Mouse (Mus musculus): ENCODE measurements around the gene Dexi. TPM values are rescaled to one million over a fixed set of nuclear protein-coding genes. Genes with fewer than 3 reads are reported as not detected.

Gene Dexi
- polyA plus RNA-seq, 1 experiment from 2014 or later: 25.6 TPM

DNA sequence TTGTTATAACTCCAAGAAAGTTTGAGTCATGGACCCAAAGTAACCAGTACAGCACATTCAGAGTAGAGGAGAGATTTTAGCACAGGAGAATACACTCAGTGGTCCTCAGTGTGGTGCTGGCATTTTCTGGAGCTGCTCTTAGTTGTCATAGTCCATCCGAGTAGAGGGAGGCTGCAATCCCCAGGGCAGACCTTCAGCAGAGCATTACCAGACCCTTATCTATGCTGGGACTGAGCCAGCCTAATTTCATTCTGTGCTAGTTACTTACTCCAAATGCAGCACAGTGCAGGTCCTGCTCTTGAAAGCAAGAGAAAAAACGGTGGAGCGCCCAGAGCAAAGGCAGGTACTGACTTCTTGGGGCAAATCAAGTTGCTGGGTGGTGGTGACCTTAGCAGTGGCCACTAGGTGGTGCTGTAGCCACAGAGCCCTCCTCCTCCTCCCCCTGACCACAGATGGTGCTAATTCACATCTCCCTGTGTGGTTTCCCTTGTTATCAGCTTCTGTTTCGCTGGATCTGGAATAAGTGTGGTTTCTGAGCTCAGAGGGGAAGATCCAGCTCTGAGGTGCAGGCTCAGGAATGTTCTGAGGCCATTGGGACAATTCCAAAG lies 22.5 kb upstream of the Dexi start:
- H3K4me2 ChIP-seq: no peak overlapping the region
- H3K27me3 ChIP-seq: no peaks in the 10 kb centered on the region
- peaks cover 16% of the 10 kb centered on the region; the same call in 1 of the 2 replicates for H3K36me3 ChIP-seq
- no peak for ATAC-seq (ENCODE audit: borderline replicate concordance, extremely low read depth, low FRiP score, low TSS enrichment)
- no peak overlapping the region for H3K9ac ChIP-seq
- no peaks in the 10 kb centered on the region for H3K9me3 ChIP-seq
- no peak overlapping the region for H3K4me3 ChIP-seq
- H3K4me1 ChIP-seq: no peaks in the 10 kb centered on the region
- WGBS: 27% methylated on average over 4 of the region's 4 CpGs
- H3K27ac ChIP-seq: no peak overlapping the region

DNA sequence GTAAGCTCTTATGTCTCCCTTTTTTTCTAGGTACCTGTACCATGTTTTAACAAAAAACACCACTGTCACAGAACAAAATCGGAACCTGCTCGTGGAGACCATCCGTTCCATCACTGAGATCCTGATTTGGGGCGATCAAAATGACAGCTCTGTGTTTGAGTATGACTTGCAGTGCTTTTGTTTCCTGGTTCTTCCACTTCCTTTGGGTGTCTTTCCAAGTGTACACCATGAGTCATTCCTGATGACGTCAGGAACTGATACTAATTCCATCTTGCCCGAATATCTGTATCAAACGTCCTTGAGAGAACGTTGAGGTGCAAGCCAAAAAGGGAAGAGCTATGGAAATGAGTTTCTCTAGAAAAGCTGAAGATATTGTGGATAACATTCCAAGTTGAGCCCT lies 17.1 kb upstream of the Dexi start:
- Histone ChIP-seq H3K4me1 (no peaks in the 10 kb centered on the region), H3K4me2 (no peak overlapping the region), H3K4me3 (no peak overlapping the region), H3K9me3 (no peaks in the 10 kb centered on the region), H3K27ac (no peak overlapping the region), H3K9ac (no peak overlapping the region), H3K27me3 (no peaks in the 10 kb centered on the region), H3K36me3 (peaks cover 4% of the 10 kb centered on the region; the same call in 1 of the 2 replicates)
- no peak for ATAC-seq (ENCODE audit: borderline replicate concordance, extremely low read depth, low FRiP score, low TSS enrichment)
- WGBS: 80% methylated on average over 8 of the region's 8 CpGs

DNA sequence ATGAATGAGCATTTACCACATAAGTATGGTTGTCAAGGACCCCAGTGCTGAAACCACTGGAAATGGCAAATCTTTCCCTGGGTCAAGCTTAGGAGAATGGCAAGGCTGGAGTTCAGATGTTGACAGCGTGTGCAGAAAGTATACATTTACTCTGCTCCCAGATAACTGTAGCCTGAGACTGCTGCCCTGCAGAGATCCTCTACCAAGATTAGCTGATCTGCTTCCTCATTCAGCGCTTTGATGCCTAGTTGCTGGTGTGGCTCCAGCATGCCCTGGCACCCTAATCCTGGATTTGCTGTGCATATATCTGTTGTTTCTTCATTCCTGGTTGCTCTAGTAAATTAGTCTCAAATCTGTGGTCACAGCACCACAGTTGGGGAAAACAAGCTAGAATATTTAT lies 11.0 kb upstream of the Dexi start:
- Histone ChIP-seq H3K9me3 (no peaks in the 10 kb centered on the region), H3K9ac (no peak overlapping the region), H3K4me3 (no peak overlapping the region), H3K27ac (no peak overlapping the region), H3K4me1 (no peaks in the 10 kb centered on the region), H3K4me2 (no peak overlapping the region), H3K36me3 (no peaks in the 10 kb centered on the region), H3K27me3 (no peaks in the 10 kb centered on the region)
- 86% methylated on average over 2 of the region's 2 CpGs for WGBS
- ATAC-seq (ENCODE audit: borderline replicate concordance, extremely low read depth, low FRiP score, low TSS enrichment): no peak

GRCm38 (mm10) chr16:10551592-10551991 lies 8.7 kb upstream of the Dexi start:
- ATAC-seq (ENCODE audit: borderline replicate concordance, extremely low read depth, low FRiP score, low TSS enrichment): no peak
- H3K4me1 ChIP-seq: peaks cover 4% of the 10 kb centered on the region
- no peak overlapping the region for H3K4me3 ChIP-seq
- no peaks in the 10 kb centered on the region for H3K27me3 ChIP-seq
- no peak overlapping the region for H3K4me2 ChIP-seq
- no peaks in the 10 kb centered on the region for H3K9me3 ChIP-seq
- H3K36me3 ChIP-seq: no peaks in the 10 kb centered on the region
- 75% methylated on average over 4 of the region's 4 CpGs for WGBS
- no peak overlapping the region for H3K9ac ChIP-seq
- H3K27ac ChIP-seq: no peak overlapping the region

- Histone ChIP-seq H3K9ac (no peak overlapping the region), H3K4me2 (no peak overlapping the region), H3K4me3 (no peak overlapping the region), H3K9me3 (no peaks in the 10 kb centered on the region), H3K36me3 (no peaks in the 10 kb centered on the region), H3K27ac (no peak overlapping the region), H3K27me3 (no peaks in the 10 kb centered on the region), H3K4me1 (peaks cover 12% of the 10 kb centered on the region)
- no peak for ATAC-seq (ENCODE audit: borderline replicate concordance, extremely low read depth, low FRiP score, low TSS enrichment)
- WGBS: 70% methylated on average over 2 of the region's 2 CpGs
Measured at GRCm38 (mm10) chr16:10549600-10549999, 6.7 kb upstream of the Dexi start.

GRCm38 (mm10) chr16:10548938-10549337 lies 6.1 kb upstream of the Dexi start:
- Histone ChIP-seq H3K27me3 (no peaks in the 10 kb centered on the region), H3K36me3 (no peaks in the 10 kb centered on the region), H3K9ac (no peak overlapping the region), H3K4me2 (no peak overlapping the region), H3K27ac (no peak overlapping the region), H3K4me3 (no peak overlapping the region), H3K4me1 (peaks cover 12% of the 10 kb centered on the region), H3K9me3 (no peaks in the 10 kb centered on the region)
- WGBS: 64% methylated on average over 3 of the region's 3 CpGs
- ATAC-seq (ENCODE audit: borderline replicate concordance, extremely low read depth, low FRiP score, low TSS enrichment): no peak

- Histone ChIP-seq H3K9me3 (no peaks in the 10 kb centered on the region), H3K9ac (no peak overlapping the region), H3K4me3 (peak overlapping the region; percentile 81; the same call in 1 of the 2 replicates), H3K4me1 (peaks cover 15% of the 10 kb centered on the region), H3K4me2 (peak overlapping the region; percentile 81), H3K27me3 (no peaks in the 10 kb centered on the region), H3K36me3 (no peaks in the 10 kb centered on the region), H3K27ac (no peak overlapping the region)
- WGBS: 31% methylated on average over 3 of the region's 3 CpGs
- no peak for ATAC-seq (ENCODE audit: borderline replicate concordance, extremely low read depth, low FRiP score, low TSS enrichment)
Measured at GRCm38 (mm10) chr16:10546865-10547264, 4.0 kb upstream of the Dexi start.

GRCm38 (mm10) chr16:10544995-10545622 lies 2.3 kb upstream of the Dexi start, which contains the start of gene Clec16a:
Clec16a (plus strand) TSS chr16:10545339.
- WGBS: under 1% methylated on average over 58 of the region's 58 CpGs
- Histone ChIP-seq H3K4me2 (peak within 1 kb of the TSS; percentile 81), H3K4me1 (peaks cover 33% of the 10 kb centered on the region), H3K27ac (peak within 1 kb of the TSS; percentile 62), H3K36me3 (no peaks in the 10 kb centered on the region), H3K4me3 (peak within 1 kb of the TSS; percentile 81), H3K27me3 (no peaks in the 10 kb centered on the region), H3K9ac (peak within 1 kb of the TSS; percentile 74), H3K9me3 (no peaks in the 10 kb centered on the region)
- ATAC-seq (ENCODE audit: borderline replicate concordance, extremely low read depth, low FRiP score, low TSS enrichment): peak; percentile 89

GRCm38 (mm10) chr16:10542266-10542665 lies 588 bp downstream of the Dexi start:
- Histone ChIP-seq H3K36me3 (no peaks in the 10 kb centered on the region), H3K9me3 (no peaks in the 10 kb centered on the region), H3K4me1 (peaks cover 45% of the 10 kb centered on the region), H3K4me3 (peak overlapping the region; percentile 72), H3K9ac (peak overlapping the region; percentile 83), H3K4me2 (peak overlapping the region; percentile 85), H3K27ac (peak overlapping the region; percentile 89), H3K27me3 (no peaks in the 10 kb centered on the region)
- peak; percentile 6 for ATAC-seq (ENCODE audit: borderline replicate concordance, extremely low read depth, low FRiP score, low TSS enrichment)
- 2% methylated on average over 22 of the region's 22 CpGs for WGBS

- Histone ChIP-seq H3K4me3 (peak overlapping the region; percentile 72), H3K9me3 (no peaks in the 10 kb centered on the region), H3K9ac (peak overlapping the region; percentile 83), H3K4me2 (peak overlapping the region; percentile 85), H3K36me3 (no peaks in the 10 kb centered on the region), H3K27ac (peak overlapping the region; percentile 89), H3K27me3 (no peaks in the 10 kb centered on the region), H3K4me1 (peaks cover 45% of the 10 kb centered on the region)
- ATAC-seq (ENCODE audit: borderline replicate concordance, extremely low read depth, low FRiP score, low TSS enrichment): no peak
- WGBS: 8% methylated on average over 7 of the region's 7 CpGs
Measured at GRCm38 (mm10) chr16:10541598-10541930, 1.3 kb downstream of the Dexi start.

GRCm38 (mm10) chr16:10540763-10541597 lies 1.9 kb downstream of the Dexi start:
- peak overlapping the region; percentile 72 for H3K4me3 ChIP-seq
- H3K27ac ChIP-seq: peak overlapping the region; percentile 89
- H3K9ac ChIP-seq: peak overlapping the region; percentile 83
- peak overlapping the region; percentile 85 for H3K4me2 ChIP-seq
- no peaks in the 10 kb centered on the region for H3K9me3 ChIP-seq
- peaks cover 39% of the 10 kb centered on the region for H3K4me1 ChIP-seq
- ATAC-seq (ENCODE audit: borderline replicate concordance, extremely low read depth, low FRiP score, low TSS enrichment): no peak
- H3K27me3 ChIP-seq: no peaks in the 10 kb centered on the region
- H3K36me3 ChIP-seq: no peaks in the 10 kb centered on the region
- WGBS: 52% methylated on average over 16 of the region's 16 CpGs

DNA sequence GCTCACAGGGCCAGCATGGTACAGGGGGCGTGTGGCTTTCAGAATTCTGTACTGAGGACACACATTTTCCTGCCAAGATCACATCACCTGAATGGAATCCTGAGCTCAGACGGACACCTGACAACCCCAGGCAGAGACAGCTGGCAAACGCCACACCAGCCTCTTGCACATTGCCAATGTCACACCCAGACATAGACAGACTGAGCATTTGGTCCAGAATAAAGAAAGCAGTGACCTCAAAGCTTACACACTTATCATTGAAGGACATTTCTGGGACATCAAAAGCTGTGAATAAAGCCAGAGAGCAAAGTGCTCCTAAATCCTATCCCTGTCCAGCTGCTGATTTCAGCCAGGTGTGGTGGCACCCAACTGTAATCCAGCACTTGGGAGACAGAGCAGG lies 5.9 kb downstream of the Dexi start:
- Histone ChIP-seq H3K4me1 (peaks cover 35% of the 10 kb centered on the region), H3K27ac (no peak overlapping the region)
- ATAC-seq (ENCODE audit: borderline replicate concordance, extremely low read depth, low FRiP score, low TSS enrichment): no peak

More for the DNA sequence above, 5.9 kb downstream of the Dexi start:
- H3K36me3 ChIP-seq: 0 out of 2 replicates have a peak, but pooled peaks cover 2% of the 10 kb centered on the region
- 61% methylated on average over 3 of the region's 3 CpGs for WGBS
- H3K9me3 ChIP-seq: no peaks in the 10 kb centered on the region
- no peak overlapping the region for H3K9ac ChIP-seq
- H3K27me3 ChIP-seq: no peaks in the 10 kb centered on the region
- no peak overlapping the region for H3K4me2 ChIP-seq
- H3K4me3 ChIP-seq: no peak overlapping the region
